Mouse (Mus musculus) neural tube, embryonic 12.5 days (tissue): ENCODE data around the gene Six1. TPM values are rescaled to one million over a fixed set of nuclear protein-coding genes. Genes with fewer than 3 reads are reported as not detected.

ENCODE experiments used
- ATAC-seq: fragments of 200-750 bp; cut with Nextera tagmentation; 2 replicates; pipeline ENCODE4 v1.8.0; 2017; ENCODE audit warnings: low read depth, mild to moderate bottlenecking, moderate TSS enrichment, moderate library complexity; ENCODE audit not compliant: low FRiP score
- H3K27ac ChIP-seq: fragments of 300-500 bp; sonication (generic); 2 replicates; pipeline ENCODE4 v1.5.1; 2016
- H3K27me3 ChIP-seq: fragments of 300-500 bp; sonication (generic); replicated peaks from 2 replicates; pipeline ENCODE4 v1.6.1; 2016; ENCODE audit warnings: mild to moderate bottlenecking
- H3K36me3 ChIP-seq: fragments of 300-500 bp; sonication (generic); 2 replicates; pipeline ENCODE4 v1.6.1; 2016; ENCODE audit warnings: mild to moderate bottlenecking
- H3K4me1 ChIP-seq: fragments of 300-500 bp; sonication (generic); 2 replicates; pipeline ENCODE4 v1.6.1; 2016
- H3K4me2 ChIP-seq: fragments of 300-500 bp; sonication (generic); replicated peaks from 2 replicates; pipeline ENCODE4 v1.6.1; 2016; ENCODE audit warnings: mild to moderate bottlenecking
- H3K4me3 ChIP-seq: fragments of 300-500 bp; sonication (generic); 2 replicates; pipeline ENCODE4 v1.5.1; 2016
- H3K9ac ChIP-seq: fragments of 300-500 bp; sonication (generic); 2 replicates; pipeline ENCODE4 v1.6.1; 2016; ENCODE audit warnings: mild to moderate bottlenecking
- H3K9me3 ChIP-seq: fragments of 300-500 bp; sonication (generic); 2 replicates; pipeline ENCODE4 v1.6.1; 2016; ENCODE audit warnings: mild to moderate bottlenecking
- WGBS: fragments of 180-500 bp; shearing (Covaris S2); methylation state at CpG from one replicate; pipeline ENCODE4 v1.1.7; 2016; 5-methylcytosine and 5-hydroxymethylcytosine counted together
- polyA plus RNA-seq: library from polyadenylated mRNA; unstranded; fragments of >200 nt; fragmentation: Nextera tagmentation; extraction: Ambion mirVana; gene quantifications from 2 replicates; pipeline ENCODE4 v1.2.1, GENCODE M21; 2016

Gene Six1
- polyA plus RNA-seq, 1 experiment from 2014 or later: 36.7 TPM

DNA sequence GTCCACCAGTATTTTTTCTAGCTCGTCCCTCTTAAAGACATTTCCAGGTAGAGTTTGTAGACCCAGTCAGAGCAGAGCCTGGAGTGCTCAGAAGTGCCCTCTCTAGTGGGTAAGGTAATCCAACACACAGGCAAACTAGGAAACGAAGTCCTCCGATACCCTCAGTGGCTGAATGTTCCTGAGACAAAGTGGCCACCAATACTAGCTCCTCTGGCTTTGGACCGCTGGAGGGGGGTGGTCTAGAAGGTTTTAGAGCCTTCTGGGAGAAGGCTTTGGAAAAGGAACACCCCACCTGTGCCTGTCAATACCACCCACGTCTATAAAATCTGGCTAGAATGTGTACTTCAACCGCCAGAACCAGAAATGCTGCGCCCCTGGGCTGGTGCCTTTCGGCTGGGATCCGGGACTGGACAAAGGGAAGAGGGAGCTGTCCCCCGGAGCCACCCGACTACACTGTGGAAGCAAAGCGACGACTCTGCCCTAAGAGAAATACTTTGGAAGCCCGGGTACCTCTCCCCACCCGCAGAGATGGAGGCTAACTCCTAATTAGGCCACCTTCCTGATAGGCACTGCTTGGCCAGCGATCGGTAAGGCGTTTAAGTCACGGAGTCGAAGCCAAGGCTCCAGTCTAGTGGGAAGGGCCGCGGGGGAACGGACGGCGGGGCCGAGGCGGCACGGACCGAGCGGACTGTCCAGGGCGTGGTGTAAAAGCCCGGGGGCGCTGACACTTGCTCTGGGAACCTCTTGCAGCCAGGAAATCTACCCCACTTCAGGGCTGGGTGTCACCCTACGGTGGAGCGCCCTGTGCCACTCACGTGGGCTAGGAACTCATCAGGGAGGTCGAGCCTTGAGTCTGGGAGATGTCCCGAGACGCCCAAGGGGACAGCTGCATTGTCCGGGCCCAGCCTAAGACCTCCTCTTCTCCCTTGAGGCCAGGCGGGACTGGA lies 14.4 kb downstream of the Six1 start:
- no peak overlapping the region for H3K27ac ChIP-seq
- peak overlapping the region; percentile 44; the same call in 1 of the 2 replicates for H3K9ac ChIP-seq
- peaks cover 87% of the 10 kb centered on the region for H3K27me3 ChIP-seq
- under 1% methylated on average over 41 of the region's 41 CpGs for WGBS
- peak overlapping the region; percentile 45 for H3K4me2 ChIP-seq
- no peak for ATAC-seq
- peaks cover 12% of the 10 kb centered on the region for H3K4me1 ChIP-seq
- H3K36me3 ChIP-seq: no peaks in the 10 kb centered on the region
- peak overlapping the region; percentile 24 for H3K4me3 ChIP-seq
- H3K9me3 ChIP-seq: no peaks in the 10 kb centered on the region

DNA sequence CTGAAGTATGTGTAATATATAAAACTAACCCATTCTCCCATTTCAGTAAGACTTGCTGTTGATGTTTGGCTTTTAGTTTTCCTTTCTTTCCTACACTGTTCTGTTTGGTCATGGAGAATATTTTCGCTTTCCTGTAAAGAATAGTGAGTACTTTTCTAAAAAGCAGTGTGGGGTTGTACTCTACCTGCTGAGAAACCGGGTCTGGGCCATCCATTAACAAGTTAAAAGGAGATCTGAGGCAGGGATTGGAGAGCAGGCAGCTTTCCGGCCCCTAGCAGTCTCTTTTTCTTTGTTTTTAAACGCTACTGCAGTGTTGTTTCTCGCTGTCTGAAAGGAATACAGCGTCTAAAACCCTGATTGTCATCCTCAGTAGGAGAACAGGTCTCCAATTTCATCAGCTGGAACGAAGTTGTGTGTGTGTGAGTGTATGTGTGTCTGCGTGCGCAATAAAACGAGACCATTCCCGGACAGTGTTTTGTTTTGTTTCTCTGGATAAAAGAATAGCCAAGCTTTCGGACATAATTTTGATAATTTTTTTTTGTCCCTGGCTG lies 15.2 kb downstream of the Six1 start:
- peaks cover 86% of the 10 kb centered on the region for H3K27me3 ChIP-seq
- no peak overlapping the region for H3K9ac ChIP-seq
- no peaks in the 10 kb centered on the region for H3K36me3 ChIP-seq
- H3K4me1 ChIP-seq: peaks cover 10% of the 10 kb centered on the region
- no peak for ATAC-seq
- no peak overlapping the region for H3K4me3 ChIP-seq
- under 1% methylated on average over 12 of the region's 12 CpGs for WGBS
- H3K9me3 ChIP-seq: no peaks in the 10 kb centered on the region
- no peak overlapping the region for H3K4me2 ChIP-seq
- no peak overlapping the region for H3K27ac ChIP-seq

DNA sequence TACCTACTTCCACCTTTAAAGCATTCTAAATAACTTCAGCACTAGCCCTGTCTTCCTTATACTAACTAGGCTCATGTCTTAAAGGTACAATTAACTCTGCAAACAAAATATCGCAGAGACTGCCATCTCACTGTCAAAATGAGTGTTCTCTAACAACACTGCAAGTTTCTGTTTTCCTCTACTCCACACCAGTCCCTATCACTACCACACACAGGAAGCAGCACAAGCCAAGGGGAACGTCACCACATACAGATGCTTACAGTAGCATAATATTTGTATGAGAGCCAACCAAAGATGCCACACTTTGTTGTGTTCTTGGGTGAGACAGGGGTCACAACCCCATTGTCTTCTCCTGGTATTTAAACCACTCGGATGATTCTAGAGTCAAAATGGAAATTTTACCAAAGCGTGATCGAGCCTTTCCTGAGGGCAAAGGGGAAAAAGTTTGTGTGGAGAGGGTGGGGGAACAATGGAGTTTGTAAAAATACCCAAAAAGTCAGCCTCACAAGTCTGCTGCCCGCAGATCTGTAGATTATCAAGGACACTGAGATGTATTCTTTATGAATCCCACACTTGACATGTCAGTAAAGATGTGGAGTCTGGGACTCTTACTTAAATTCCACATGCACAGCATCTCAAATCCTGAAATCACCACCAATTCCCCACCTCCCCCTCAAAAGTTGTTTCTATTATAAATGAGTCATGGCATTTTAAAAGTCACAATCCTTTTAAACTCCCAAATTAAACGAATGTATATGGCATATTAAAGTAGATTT lies 16.1 kb downstream of the Six1 start:
- no peak overlapping the region for H3K27ac ChIP-seq
- no peaks in the 10 kb centered on the region for H3K9me3 ChIP-seq
- H3K4me2 ChIP-seq: no peak overlapping the region
- H3K9ac ChIP-seq: no peak overlapping the region
- 4% methylated on average over 7 of the region's 7 CpGs for WGBS
- no peak overlapping the region for H3K4me3 ChIP-seq
- H3K36me3 ChIP-seq: no peaks in the 10 kb centered on the region
- no peak for ATAC-seq
- H3K4me1 ChIP-seq: peaks cover 10% of the 10 kb centered on the region
- H3K27me3 ChIP-seq: peaks cover 88% of the 10 kb centered on the region

DNA sequence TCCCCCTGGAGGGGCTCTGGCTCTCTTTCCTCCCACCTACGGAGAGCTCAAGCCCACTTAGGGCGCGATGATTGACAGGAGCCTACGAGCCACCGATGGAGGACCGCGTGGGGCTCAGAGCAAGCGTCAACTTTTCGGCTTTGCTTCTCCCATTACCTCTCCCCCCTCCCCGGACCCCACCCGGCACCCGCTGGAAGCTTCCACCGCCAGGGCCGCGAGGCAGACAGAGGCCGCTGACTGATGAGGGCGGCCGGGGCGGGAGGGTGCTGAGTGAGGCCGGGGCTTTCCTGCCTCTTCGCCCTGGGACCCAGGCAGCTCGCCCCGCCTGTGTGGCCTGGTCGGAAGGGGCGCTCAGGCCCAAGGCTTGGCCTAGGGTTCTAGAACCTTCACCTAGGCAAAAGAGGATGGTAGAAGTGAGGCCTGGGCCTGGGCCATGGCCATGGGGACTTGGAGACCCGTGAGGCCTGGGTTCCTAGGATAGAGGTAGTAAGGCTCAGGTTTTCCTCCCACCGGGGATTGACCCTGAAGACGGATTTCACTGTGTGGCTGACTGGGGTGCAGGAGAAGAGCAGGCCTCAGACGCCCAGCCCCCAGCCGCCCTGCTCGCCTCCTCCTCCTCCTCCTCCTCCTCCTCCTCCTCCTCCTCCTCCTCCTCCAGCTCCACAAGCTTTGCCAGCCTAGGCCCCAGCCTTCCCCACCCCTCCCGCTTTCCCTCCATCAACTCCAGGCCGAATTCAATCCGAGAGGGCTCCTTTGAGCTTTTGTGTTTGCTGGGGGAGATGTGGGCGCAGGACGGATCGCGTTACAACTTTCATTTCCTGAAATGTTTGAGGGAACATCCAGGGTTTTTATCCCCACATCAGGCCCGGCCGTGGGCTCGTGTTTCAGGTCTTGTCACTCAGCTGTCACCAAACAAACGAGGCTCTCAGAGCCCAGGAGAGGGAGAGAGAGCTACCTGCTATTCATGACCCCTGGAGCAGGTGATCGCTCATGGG lies 18.5 kb downstream of the Six1 start:
- Histone ChIP-seq H3K4me3 (no peak overlapping the region), H3K27ac (no peak overlapping the region), H3K36me3 (no peaks in the 10 kb centered on the region), H3K27me3 (peaks cover 76% of the 10 kb centered on the region), H3K4me2 (peak overlapping the region; percentile 46), H3K9me3 (no peaks in the 10 kb centered on the region), H3K4me1 (peaks cover 10% of the 10 kb centered on the region), H3K9ac (no peak overlapping the region)
- WGBS: 2% methylated on average over 42 of the region's 43 CpGs
- ATAC-seq: peak; percentile 37; the same call in 1 of the 2 replicates

DNA sequence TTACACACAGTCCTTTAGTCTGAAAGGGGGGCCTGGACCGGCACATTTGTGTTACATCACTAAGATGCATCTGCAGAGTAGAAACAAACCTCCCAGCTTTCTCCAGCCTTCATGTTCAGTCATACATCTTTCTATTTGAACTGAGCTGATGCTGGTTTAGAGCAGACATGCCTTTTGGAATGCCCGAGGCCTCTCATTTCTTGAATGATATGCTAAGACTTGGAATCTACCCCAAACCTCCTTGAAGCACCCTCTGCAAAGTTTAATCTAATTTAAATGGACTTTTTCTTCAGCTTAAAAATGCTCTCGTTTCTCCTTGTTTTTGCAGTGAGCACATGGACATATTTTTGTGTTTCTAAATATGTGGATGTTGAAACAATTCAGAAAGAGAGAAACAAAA lies 21.0 kb downstream of the Six1 start:
- WGBS: 78% methylated on average over 3 of the region's 3 CpGs
- ATAC-seq: no peak
- peaks cover 51% of the 10 kb centered on the region for H3K27me3 ChIP-seq

DNA sequence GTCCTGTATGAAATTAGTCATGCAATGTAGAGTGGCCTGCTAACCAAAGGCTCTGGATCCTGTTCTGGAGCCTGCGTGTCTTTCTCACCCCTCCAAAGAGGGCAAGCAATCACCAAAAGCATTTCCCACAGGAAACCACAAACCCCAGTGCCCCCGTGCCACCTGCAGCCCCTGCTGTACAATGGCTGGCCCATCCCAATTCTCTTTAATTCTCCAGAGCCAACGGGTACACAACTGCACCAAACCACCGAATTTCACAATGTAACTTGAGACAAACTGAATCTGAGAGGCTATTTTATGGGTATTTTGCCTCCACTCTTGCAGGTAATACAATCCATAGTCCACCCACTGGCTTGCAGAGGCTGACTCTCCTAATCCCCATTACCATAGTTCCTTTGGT lies 22.4 kb downstream of the Six1 start:
- Histone ChIP-seq H3K27ac (no peak overlapping the region), H3K4me3 (no peak overlapping the region), H3K9me3 (no peaks in the 10 kb centered on the region), H3K36me3 (no peaks in the 10 kb centered on the region), H3K9ac (no peak overlapping the region), H3K27me3 (peaks cover 43% of the 10 kb centered on the region), H3K4me1 (peaks cover 10% of the 10 kb centered on the region), H3K4me2 (no peak overlapping the region)
- WGBS: 64% methylated on average over 4 of the region's 4 CpGs
- no peak for ATAC-seq

More for the DNA sequence above, 21.0 kb downstream of the Six1 start:
- peaks cover 10% of the 10 kb centered on the region for H3K4me1 ChIP-seq
- no peak overlapping the region for H3K4me3 ChIP-seq
- H3K27ac ChIP-seq: no peak overlapping the region
- H3K9me3 ChIP-seq: no peaks in the 10 kb centered on the region
- H3K36me3 ChIP-seq: no peaks in the 10 kb centered on the region
- no peak overlapping the region for H3K4me2 ChIP-seq
- no peak overlapping the region for H3K9ac ChIP-seq

DNA sequence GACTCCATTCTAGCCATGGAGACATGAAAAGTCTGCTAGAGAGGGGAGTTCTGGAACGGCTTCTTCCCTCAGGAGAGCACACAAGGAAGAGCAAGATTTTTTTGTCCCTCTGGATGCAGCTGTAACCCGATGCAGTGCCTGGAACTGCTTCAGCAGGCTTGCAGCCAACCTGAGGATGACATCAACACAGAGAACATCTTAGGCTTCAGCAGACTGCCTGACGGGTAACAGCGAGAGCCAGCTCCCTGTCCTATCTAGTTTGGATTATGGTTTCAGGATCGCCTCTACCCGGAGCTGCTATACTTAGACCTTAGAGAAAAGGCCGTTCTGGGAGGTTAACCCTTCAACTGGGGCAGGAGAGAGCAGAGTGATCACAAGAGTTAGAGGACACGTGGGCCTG lies 28.2 kb downstream of the Six1 start:
- Histone ChIP-seq H3K27ac (no peak overlapping the region), H3K36me3 (no peaks in the 10 kb centered on the region), H3K4me3 (no peak overlapping the region), H3K9me3 (no peaks in the 10 kb centered on the region), H3K9ac (no peak overlapping the region), H3K27me3 (no peaks in the 10 kb centered on the region), H3K4me2 (no peak overlapping the region), H3K4me1 (no peaks in the 10 kb centered on the region)
- 81% methylated on average over 8 of the region's 8 CpGs for WGBS
- ATAC-seq: no peak

DNA sequence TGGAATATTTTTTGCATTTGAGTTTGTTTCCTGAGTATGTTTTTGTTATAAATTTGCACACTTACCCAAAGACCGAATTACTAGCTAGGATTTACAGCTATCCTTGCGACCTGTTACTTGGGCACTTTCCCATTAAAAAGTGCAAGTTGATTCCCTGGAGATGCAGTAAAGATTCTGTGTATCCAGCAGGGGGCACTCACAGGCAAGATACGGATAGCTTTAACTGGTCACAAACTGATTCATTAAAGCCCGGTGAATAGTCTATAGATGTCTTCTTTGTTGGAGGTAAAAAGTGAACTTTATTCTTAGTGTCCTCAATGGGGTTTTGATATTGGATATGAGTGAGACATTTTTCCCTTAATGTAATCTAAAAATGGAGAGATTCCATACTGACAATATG lies 32.7 kb downstream of the Six1 start:
- Histone ChIP-seq H3K4me1 (no peaks in the 10 kb centered on the region), H3K27ac (no peak overlapping the region), H3K9me3 (no peaks in the 10 kb centered on the region), H3K4me3 (no peak overlapping the region), H3K36me3 (no peaks in the 10 kb centered on the region), H3K9ac (no peak overlapping the region), H3K4me2 (no peak overlapping the region), H3K27me3 (no peaks in the 10 kb centered on the region)
- ATAC-seq: no peak
- WGBS: 7% methylated on average over 4 of the region's 4 CpGs

DNA sequence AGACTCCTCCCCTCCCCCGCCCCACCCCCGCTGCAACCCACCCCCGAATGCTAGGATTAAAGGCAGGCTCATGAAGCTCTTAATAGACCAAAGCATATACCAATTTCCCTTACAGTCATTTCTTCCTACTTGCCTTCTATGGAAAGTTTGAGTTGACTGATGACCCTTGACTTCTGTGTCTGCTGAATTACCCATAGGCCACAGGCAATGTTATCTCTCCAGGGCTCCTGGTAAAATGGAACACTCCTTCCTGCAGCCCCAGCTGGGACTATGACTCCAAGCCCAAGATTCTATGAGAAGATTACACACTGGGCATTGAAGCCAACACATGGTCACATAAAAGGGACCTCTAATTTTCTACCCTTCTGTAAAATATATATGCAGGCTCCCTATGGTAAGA lies 33.3 kb downstream of the Six1 start:
- no peak overlapping the region for H3K9ac ChIP-seq
- H3K4me2 ChIP-seq: no peak overlapping the region
- H3K4me3 ChIP-seq: no peak overlapping the region
- no peaks in the 10 kb centered on the region for H3K36me3 ChIP-seq
- no peaks in the 10 kb centered on the region for H3K4me1 ChIP-seq
- no peak for ATAC-seq
- no peaks in the 10 kb centered on the region for H3K9me3 ChIP-seq
- no peaks in the 10 kb centered on the region for H3K27me3 ChIP-seq
- WGBS: 59% methylated on average over 3 of the region's 3 CpGs
- no peak overlapping the region for H3K27ac ChIP-seq

DNA sequence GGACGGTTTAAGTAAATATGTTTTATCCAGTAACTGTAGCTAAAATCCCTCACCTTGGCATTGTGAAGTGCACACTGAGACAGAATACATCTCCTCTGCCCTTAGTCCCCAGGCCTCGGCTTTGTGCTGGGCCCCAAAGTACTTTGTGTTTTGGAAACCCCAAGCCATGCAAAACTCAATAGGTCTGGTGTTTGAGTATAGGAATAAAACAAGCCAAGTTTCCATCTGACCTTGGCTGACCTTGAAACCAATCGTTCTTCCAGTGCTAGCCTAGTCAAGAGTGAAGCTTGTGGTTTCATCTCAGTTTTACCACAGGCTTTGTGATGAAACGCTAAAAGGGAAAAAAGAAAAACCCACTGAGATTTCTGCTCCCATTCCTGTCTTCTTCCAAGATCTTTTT lies 34.8 kb downstream of the Six1 start:
- 82% methylated on average over 4 of the region's 4 CpGs for WGBS
- no peak for ATAC-seq
- H3K27me3 ChIP-seq: no peaks in the 10 kb centered on the region

DNA sequence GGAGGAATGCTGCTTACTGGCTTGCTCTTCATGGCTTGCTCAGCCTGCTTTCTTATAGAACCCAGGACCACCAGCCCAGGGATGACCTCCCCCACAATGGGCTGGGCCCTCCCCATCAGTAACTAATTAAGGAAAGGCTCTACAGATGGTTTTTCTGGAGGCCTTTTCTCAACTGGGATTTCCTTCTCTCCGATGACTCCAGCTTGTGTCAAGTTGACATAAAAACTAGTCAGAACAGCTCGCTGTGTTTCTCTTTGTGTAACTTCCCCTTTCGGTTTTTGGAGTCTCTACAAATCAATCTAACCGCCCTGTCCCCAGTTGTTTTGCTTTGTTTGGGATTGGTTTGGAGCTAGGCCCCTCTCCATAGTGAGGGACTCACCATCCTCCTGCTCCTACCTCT lies 37.5 kb downstream of the Six1 start:
- Histone ChIP-seq H3K27ac (no peak overlapping the region), H3K9ac (no peak overlapping the region), H3K4me2 (no peak overlapping the region), H3K4me3 (no peak overlapping the region), H3K9me3 (no peaks in the 10 kb centered on the region), H3K36me3 (no peaks in the 10 kb centered on the region), H3K4me1 (no peaks in the 10 kb centered on the region), H3K27me3 (no peaks in the 10 kb centered on the region)
- no peak for ATAC-seq
- WGBS: 91% methylated on average over 4 of the region's 4 CpGs

More for the DNA sequence above, 34.8 kb downstream of the Six1 start:
- no peak overlapping the region for H3K4me2 ChIP-seq
- H3K36me3 ChIP-seq: no peaks in the 10 kb centered on the region
- no peak overlapping the region for H3K9ac ChIP-seq
- no peaks in the 10 kb centered on the region for H3K9me3 ChIP-seq
- H3K27ac ChIP-seq: no peak overlapping the region
- no peak overlapping the region for H3K4me3 ChIP-seq
- no peaks in the 10 kb centered on the region for H3K4me1 ChIP-seq
